Mouse (Mus musculus) ES-E14 (cell line): ENCODE data around the gene Gtf3c6.

Experiments
- CHD2 ChIP-seq: IDR thresholded peaks from 2 replicates; pipeline ENCODE4 v1.6.1; 2014; ENCODE audit warnings: mild to moderate bottlenecking, low read depth, low read length, inconsistent platforms
- HCFC1 ChIP-seq: IDR thresholded peaks from 2 replicates; pipeline ENCODE4 v1.6.1; 2012; ENCODE audit warnings: low read length, inconsistent platforms, borderline replicate concordance; ENCODE audit not compliant: insufficient read depth
- MAFK ChIP-seq: IDR thresholded peaks from 2 replicates; pipeline ENCODE4 v1.6.1; 2014; ENCODE audit warnings: mild to moderate bottlenecking, low read depth, low read length, inconsistent platforms; ENCODE audit not compliant: insufficient read depth
- ZC3H11A ChIP-seq: IDR thresholded peaks from 2 replicates; pipeline ENCODE4 v1.6.1; 2012; ENCODE audit warnings: low read depth, mild to moderate bottlenecking, inconsistent platforms, low read length, borderline replicate concordance
- ZNF384 ChIP-seq: IDR thresholded peaks from 2 replicates; pipeline ENCODE4 v1.6.1; 2012; ENCODE audit warnings: low read depth, low read length, inconsistent platforms

DNA sequence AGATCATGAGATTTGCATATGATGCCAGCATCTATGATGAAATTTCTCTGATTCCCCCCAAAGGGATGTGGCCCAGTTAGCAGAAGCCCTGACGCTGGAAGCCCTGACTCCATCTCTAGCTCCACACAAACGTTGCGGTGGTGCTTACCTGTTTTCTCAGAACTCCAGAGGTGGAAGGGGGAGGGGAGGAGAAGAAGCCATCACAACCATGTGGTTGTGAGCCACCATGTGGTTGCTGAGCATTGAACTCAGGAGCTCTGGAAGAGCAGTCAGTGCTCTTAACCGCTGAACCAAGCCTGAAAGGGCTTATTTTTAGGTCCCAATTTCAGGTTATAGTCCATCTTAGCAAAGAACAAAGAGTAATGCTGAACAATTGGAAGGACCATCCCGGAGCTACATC lies 2.4 kb upstream of the Gtf3c6 start:
- no peak for TF ChIP-seq CHD2
- TF ChIP-seq MAFK, result no peak
- no peak for TF ChIP-seq ZC3H11A
- no peak for TF ChIP-seq ZNF384
- no peak for TF ChIP-seq HCFC1
